Mouse (Mus musculus) gonadal fat pad, adult 2 months (tissue): ENCODE data around the gene Scgb2b20. TPM values are rescaled to one million over a fixed set of nuclear protein-coding genes. Genes with fewer than 3 reads are reported as not detected.
"Not testable (repeated sequence)": the region's sequence is repeated elsewhere in the genome, so short reads cannot be mapped to it uniquely, and the experiment has no call there.

Experiments used
- DNase-seq: peaks from one replicate; pipeline ENCODE4 v3.0.0-alpha.2; 2012; ENCODE audit warnings: low read depth
- polyA plus RNA-seq: library from polyadenylated mRNA; depleted of rRNA; stranded (reverse); fragments of >200 nt; gene quantifications from 2 replicates; pipeline ENCODE4 v1.2.3, GENCODE M21; 2012; rRNA removed

The Scgb2b20 gene
- not detected in 2 replicates for polyA plus RNA-seq

- DNase-seq: not testable (repeated sequence)
These were observed at the start of gene Scgb2b20 for GRCm38 (mm10) chr7:33366222-33366621. Gene Scgb2b20 (minus strand): TSS chr7:33366322.

- DNase-seq: not testable (repeated sequence)
These were observed 43.6 kb upstream of the Scgb2b20 start for GRCm38 (mm10) chr7:33409681-33410080.

GRCm38 (mm10) chr7:33401650-33402049, 35.5 kb upstream of the Scgb2b20 start:
- no peak for DNase-seq

GRCm38 (mm10) chr7:33399749-33400148, 33.6 kb upstream of the Scgb2b20 start:
- DNase-seq: not testable (repeated sequence)

- not testable (repeated sequence) for DNase-seq
These were observed 6.8 kb upstream of the Scgb2b20 start, which contains the start of gene Scgb1b20 for GRCm38 (mm10) chr7:33372934-33373333. Gene Scgb1b20 (plus strand): TSS chr7:33373234.

Other genes starting within 250 kb of the Scgb2b20 start
- not detected in 2 replicates for gene Scgb2b18, start 192.5 kb downstream of the Scgb2b20 start, polyA plus RNA-seq
- not detected in 2 replicates for gene Scgb1b18, start 180.8 kb downstream of the Scgb2b20 start, polyA plus RNA-seq
- not detected in 2 replicates for gene Scgb2b19, start 86.0 kb downstream of the Scgb2b20 start, polyA plus RNA-seq
- gene Scgb1b19, start 79.0 kb downstream of the Scgb2b20 start, polyA plus RNA-seq: not detected in 2 replicates
- gene Scgb1b20, start 6.9 kb upstream of the Scgb2b20 start, polyA plus RNA-seq: not detected in 2 replicates
- not detected in 2 replicates for gene Scgb2b21, start 154.1 kb upstream of the Scgb2b20 start, polyA plus RNA-seq